Mouse (Mus musculus): Measurements from ENCODE around the gene Gpat2. TPM values are rescaled to one million over a fixed set of nuclear protein-coding genes. Genes with fewer than 3 reads are reported as not detected.

The Gpat2 gene
- polyA plus RNA-seq, 1 experiment, result 0.05 TPM

GRCm38 (mm10) chr2:127479210-127479609, 54.2 kb downstream of the Gpat2 start:
- WGBS, result 69% methylated on average over 4 of the region's 4 CpGs
- H3K4me1 ChIP-seq (ENCODE audit: control insufficient read depth, insufficient read depth, insufficient read length, low read length), result peaks cover 2% of the 10 kb centered on the region; the same call in 1 of the 2 replicates
- H3K36me3 ChIP-seq (ENCODE audit: control insufficient read depth, insufficient read depth, low read length), result no peaks in the 10 kb centered on the region
- TF ChIP-seq CTCF (IDR thresholded peaks at IDR 0.05; ENCODE audit: extremely low read depth, insufficient read length, insufficient replicate concordance, low read depth, low read length) (no peak), POLR2A (IDR thresholded peaks at IDR 0.05; ENCODE audit: low read depth, low read length) (no peak)
- H3K27me3 ChIP-seq (ENCODE audit: control insufficient read depth, insufficient read depth, low read length), result peaks cover 22% of the 10 kb centered on the region
- no peak overlapping the region for H3K4me3 ChIP-seq (ENCODE audit: low read depth, low read length)
- H3K27ac ChIP-seq (ENCODE audit: insufficient read depth, low read depth, low read length), result no peak overlapping the region

- no peak overlapping the region for H3K4me3 ChIP-seq (ENCODE audit: low read depth, low read length)
- TF ChIP-seq CTCF (IDR thresholded peaks at IDR 0.05; ENCODE audit: extremely low read depth, insufficient read length, insufficient replicate concordance, low read depth, low read length) (no peak), POLR2A (IDR thresholded peaks at IDR 0.05; ENCODE audit: low read depth, low read length) (no peak)
- 62% methylated on average over 10 of the region's 10 CpGs for WGBS
- H3K27ac ChIP-seq (ENCODE audit: insufficient read depth, low read depth, low read length), result no peak overlapping the region
- peaks cover 4% of the 10 kb centered on the region for H3K4me1 ChIP-seq (ENCODE audit: control insufficient read depth, insufficient read depth, insufficient read length, low read length)
- H3K27me3 ChIP-seq (ENCODE audit: control insufficient read depth, insufficient read depth, low read length), result peaks cover 22% of the 10 kb centered on the region
- no peaks in the 10 kb centered on the region for H3K36me3 ChIP-seq (ENCODE audit: control insufficient read depth, insufficient read depth, low read length)
Measured at GRCm38 (mm10) chr2:127479763-127480162, 54.8 kb downstream of the Gpat2 start.

GRCm38 (mm10) chr2:127481841-127482532, 57.0 kb downstream of the Gpat2 start:
- Histone ChIP-seq H3K4me3 (ENCODE audit: low read depth, low read length) (peak overlapping the region; percentile 58), H3K36me3 (ENCODE audit: control insufficient read depth, insufficient read depth, low read length) (no peaks in the 10 kb centered on the region), H3K4me1 (ENCODE audit: control insufficient read depth, insufficient read depth, insufficient read length, low read length) (peaks cover 4% of the 10 kb centered on the region), H3K27me3 (ENCODE audit: control insufficient read depth, insufficient read depth, low read length) (peaks cover 22% of the 10 kb centered on the region), H3K27ac (ENCODE audit: insufficient read depth, low read depth, low read length) (no peak overlapping the region)
- no peak for TF ChIP-seq CTCF (IDR thresholded peaks at IDR 0.05; ENCODE audit: extremely low read depth, insufficient read length, insufficient replicate concordance, low read depth, low read length)
- TF ChIP-seq POLR2A (IDR thresholded peaks at IDR 0.05; ENCODE audit: low read depth, low read length), result no peak
- 3% methylated on average over 59 of the region's 59 CpGs for WGBS

GRCm38 (mm10) chr2:127482533-127482911, 57.5 kb downstream of the Gpat2 start:
- under 1% methylated on average over 21 of the region's 21 CpGs for WGBS
- H3K27ac ChIP-seq (ENCODE audit: insufficient read depth, low read depth, low read length), result peak overlapping the region; percentile 26; the same call in 1 of the 2 replicates
- H3K36me3 ChIP-seq (ENCODE audit: control insufficient read depth, insufficient read depth, low read length), result no peaks in the 10 kb centered on the region

GRCm38 (mm10) chr2:127483001-127483400, 58.0 kb downstream of the Gpat2 start:
- Histone ChIP-seq H3K27ac (ENCODE audit: insufficient read depth, low read depth, low read length) (peak overlapping the region; percentile 26; the same call in 1 of the 2 replicates), H3K4me1 (ENCODE audit: control insufficient read depth, insufficient read depth, insufficient read length, low read length) (peaks cover 4% of the 10 kb centered on the region), H3K36me3 (ENCODE audit: control insufficient read depth, insufficient read depth, low read length) (no peaks in the 10 kb centered on the region), H3K4me3 (ENCODE audit: low read depth, low read length) (peak overlapping the region; percentile 58), H3K27me3 (ENCODE audit: control insufficient read depth, insufficient read depth, low read length) (peaks cover 22% of the 10 kb centered on the region)
- WGBS, result 2% methylated on average over 21 of the region's 21 CpGs
- TF ChIP-seq POLR2A (IDR thresholded peaks at IDR 0.05; ENCODE audit: low read depth, low read length) (no peak), CTCF (IDR thresholded peaks at IDR 0.05; ENCODE audit: extremely low read depth, insufficient read length, insufficient replicate concordance, low read depth, low read length) (no peak)

More at GRCm38 (mm10) chr2:127482533-127482911, 57.5 kb downstream of the Gpat2 start:
- Histone ChIP-seq H3K4me1 (ENCODE audit: control insufficient read depth, insufficient read depth, insufficient read length, low read length) (peaks cover 4% of the 10 kb centered on the region), H3K27me3 (ENCODE audit: control insufficient read depth, insufficient read depth, low read length) (peaks cover 22% of the 10 kb centered on the region), H3K4me3 (ENCODE audit: low read depth, low read length) (peak overlapping the region; percentile 58)
- TF ChIP-seq POLR2A (IDR thresholded peaks at IDR 0.05; ENCODE audit: low read depth, low read length) (no peak), CTCF (IDR thresholded peaks at IDR 0.05; ENCODE audit: extremely low read depth, insufficient read length, insufficient replicate concordance, low read depth, low read length) (no peak)

GRCm38 (mm10) chr2:127484476-127485170, 59.6 kb downstream of the Gpat2 start:
- 10% methylated on average over 19 of the region's 19 CpGs for WGBS
- Histone ChIP-seq H3K4me3 (ENCODE audit: low read depth, low read length) (no peak overlapping the region; the same call in 1 of the 2 replicates), H3K27ac (ENCODE audit: insufficient read depth, low read depth, low read length) (no peak overlapping the region), H3K36me3 (ENCODE audit: control insufficient read depth, insufficient read depth, low read length) (no peaks in the 10 kb centered on the region), H3K4me1 (ENCODE audit: control insufficient read depth, insufficient read depth, insufficient read length, low read length) (peaks cover 4% of the 10 kb centered on the region), H3K27me3 (ENCODE audit: control insufficient read depth, insufficient read depth, low read length) (peaks cover 22% of the 10 kb centered on the region)
- TF ChIP-seq CTCF (IDR thresholded peaks at IDR 0.05; ENCODE audit: extremely low read depth, insufficient read length, insufficient replicate concordance, low read depth, low read length) (no peak), POLR2A (IDR thresholded peaks at IDR 0.05; ENCODE audit: low read depth, low read length) (no peak)

Other genes with a start within 250 kb of the Gpat2 start
- gene 1810024B03Rik, start 216.9 kb upstream of the Gpat2 start, polyA plus RNA-seq (2012; rRNA removed), result 0.34 and 0.60 TPM in 2 replicates
- 13.9 and 25.5 TPM in 2 replicates for gene Snrnp200, start 216.8 kb upstream of the Gpat2 start, polyA plus RNA-seq (2012; rRNA removed)
- 19.2 and 35.1 TPM in 2 replicates for gene Ciao1, start 177.4 kb upstream of the Gpat2 start, polyA plus RNA-seq (2012; rRNA removed)
- gene Tmem127, start 177.3 kb upstream of the Gpat2 start, polyA plus RNA-seq (2012; rRNA removed), result 67.2 and 183 TPM in 2 replicates
- gene Stard7, start 155.0 kb upstream of the Gpat2 start, polyA plus RNA-seq (2012; rRNA removed), result 47.5 and 74.3 TPM in 2 replicates
- 5.2 and 10.2 TPM in 2 replicates for gene Dusp2, start 89.0 kb upstream of the Gpat2 start, polyA plus RNA-seq (2012; rRNA removed)
- not detected in 2 replicates for gene Astl, start 86.6 kb upstream of the Gpat2 start, polyA plus RNA-seq (2012; rRNA removed)
- gene Adra2b, start 62.0 kb upstream of the Gpat2 start, polyA plus RNA-seq (2012; rRNA removed), result 0.48 and 0.53 TPM in 2 replicates
- 3.6 and 8.2 TPM in 2 replicates for gene Fahd2a, start 19.4 kb downstream of the Gpat2 start, polyA plus RNA-seq (2012; rRNA removed)
- 0.81 and 2.4 TPM in 2 replicates for gene Kcnip3, start 96.9 kb downstream of the Gpat2 start, polyA plus RNA-seq (2012; rRNA removed)
- gene Prom2, start 116.3 kb downstream of the Gpat2 start, polyA plus RNA-seq (2012; rRNA removed), result 0.71 and 2.1 TPM in 2 replicates
- gene Zfp661, start 161.9 kb downstream of the Gpat2 start, polyA plus RNA-seq (2012; rRNA removed), result 0.62 and 0.66 TPM in 2 replicates
- 28.1 and 31.2 TPM in 2 replicates for gene Mrps5, start 162.0 kb downstream of the Gpat2 start, polyA plus RNA-seq (2012; rRNA removed)
- 0.37 and 17.1 TPM in 2 replicates for gene Mal, start 231.5 kb downstream of the Gpat2 start, polyA plus RNA-seq (2012; rRNA removed)

Measured in small intestine, adult 2 months (tissue).